Mouse (Mus musculus) hematopoietic stem cell, adult 5-6 weeks (primary cell): ENCODE data around the gene Ccdc40. TPM values are rescaled to one million over a fixed set of nuclear protein-coding genes. Genes with fewer than 3 reads are reported as not detected.

ENCODE experiments used
- ATAC-seq, 2 experiments: fragments of 125-278 bp in 1 of 2; replicated peaks in 1 of 2; 2 replicates each; pipeline ENCODE4 v1.8.0; 2016 to 2017; ENCODE audit warnings: inconsistent platforms in 2 of 2, mild to moderate bottlenecking in 2 of 2, moderate number of reproducible peaks in 2 of 2, low read depth in 1 of 2, moderate TSS enrichment in 1 of 2; ENCODE audit not compliant: low FRiP score in 2 of 2, poor library complexity in 2 of 2, severe bottlenecking in 2 of 2, insufficient read depth in 1 of 2, low TSS enrichment in 1 of 2
- total RNA-seq: library from RNA; stranded (forward); fragments of 172-1452, 232-1000 nt; gene quantifications from 2 replicates; pipeline ENCODE4 v1.2.3, GENCODE M21; 2017

The Ccdc40 gene
- total RNA-seq, 1 experiment from 2014 or later = 16.1 TPM

DNA sequence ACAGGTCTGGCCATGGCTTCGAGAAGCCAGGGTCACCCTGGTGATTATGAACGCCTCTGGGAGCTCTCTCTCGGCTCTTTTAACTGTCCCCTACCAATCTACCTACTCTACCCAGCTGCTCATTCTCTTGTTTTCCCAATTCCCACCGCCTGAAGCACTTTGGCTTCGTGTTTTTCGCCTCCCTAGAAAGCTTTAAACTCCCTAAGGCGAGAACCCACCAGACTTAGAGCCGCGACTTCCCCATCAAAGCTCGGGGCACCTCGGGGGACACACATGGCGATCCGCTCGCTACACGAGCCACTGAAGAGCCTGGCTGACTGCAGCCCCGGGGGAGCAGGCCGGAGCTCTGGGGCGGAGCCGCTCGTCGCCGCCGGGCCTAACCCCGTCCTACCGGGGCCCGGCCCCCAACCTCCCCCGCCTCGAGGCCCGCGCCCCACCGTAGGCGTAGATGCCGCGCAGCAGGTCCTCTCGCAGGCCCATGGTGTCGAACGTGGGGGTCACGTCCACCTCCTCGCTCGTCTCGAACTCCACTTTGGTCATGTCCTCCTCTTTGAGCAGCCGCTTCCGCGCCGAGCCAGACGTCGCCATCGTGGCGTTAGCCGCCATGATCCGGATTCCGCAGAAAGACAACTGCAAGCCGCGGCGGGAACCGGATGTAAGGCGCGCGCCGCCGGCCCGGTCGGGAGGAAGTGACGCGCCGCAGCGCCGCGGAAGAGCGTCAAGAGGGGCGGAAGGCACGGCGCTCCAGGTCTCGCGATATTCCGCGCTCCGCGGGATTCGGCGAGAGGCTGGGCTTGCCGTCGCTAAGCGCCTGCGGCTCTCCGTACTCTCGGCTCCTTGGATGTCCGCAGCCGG is 71.2 kb downstream of the Ccdc40 start, which contains the start of gene Eif4a3:
Gene Eif4a3, minus strand, starts transcription at position 699 of the 855 bp plus-strand sequence.
- ATAC-seq = peak; percentile 90

DNA sequence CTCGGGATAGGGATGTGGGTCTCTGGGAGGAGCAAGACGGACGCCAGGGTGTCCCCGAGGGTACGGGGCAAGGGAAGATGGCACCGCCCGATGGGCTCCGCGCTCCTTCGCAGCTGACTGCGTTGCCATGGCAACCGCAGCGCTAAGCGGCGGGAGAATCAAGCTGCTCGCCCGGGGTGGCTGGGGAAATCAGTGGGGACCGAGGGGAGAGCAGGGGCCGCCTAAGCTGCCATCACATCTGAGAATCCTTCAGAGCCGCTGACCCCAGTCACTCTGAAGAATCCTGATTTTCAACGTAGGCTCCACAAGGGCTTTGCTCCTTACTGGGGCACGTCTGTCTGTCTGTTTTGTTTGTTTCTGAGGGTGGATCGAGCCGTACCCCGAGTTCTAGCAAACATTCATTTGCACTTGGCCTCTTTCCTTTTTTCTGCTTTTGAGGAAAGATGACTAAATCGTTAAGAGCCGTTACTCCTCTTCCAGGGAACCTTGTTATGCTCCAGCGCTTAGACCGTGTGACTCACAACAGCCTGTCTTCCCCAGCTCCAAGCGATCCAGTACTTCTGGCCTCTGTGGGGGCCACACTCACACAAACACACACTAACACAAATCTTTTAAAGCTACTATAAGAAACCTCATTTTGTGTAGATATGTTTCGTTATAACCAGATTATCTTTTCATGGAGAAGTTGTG is 72.0 kb downstream of the Ccdc40 start:
- peak; percentile 48 to 54 for ATAC-seq

DNA sequence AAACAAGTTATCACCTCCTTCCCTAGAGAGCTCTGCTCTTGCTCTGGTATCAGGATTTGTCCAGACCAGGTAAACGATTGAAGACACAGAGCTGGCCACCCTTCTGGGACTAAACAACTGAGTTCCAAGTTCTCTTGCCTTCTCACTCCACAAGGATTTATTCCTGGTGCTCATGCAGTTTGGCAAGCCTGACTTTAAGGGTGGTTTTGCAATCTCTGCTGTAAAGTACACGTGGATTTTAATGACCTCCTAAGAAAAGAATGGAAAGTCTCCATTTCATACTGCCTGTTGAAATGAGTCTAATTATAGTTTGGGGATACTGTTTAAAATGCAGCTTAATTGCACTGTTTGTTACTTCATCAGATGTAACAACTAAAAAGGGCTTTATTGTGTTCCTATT is 72.6 kb downstream of the Ccdc40 start:
- no peak for ATAC-seq

DNA sequence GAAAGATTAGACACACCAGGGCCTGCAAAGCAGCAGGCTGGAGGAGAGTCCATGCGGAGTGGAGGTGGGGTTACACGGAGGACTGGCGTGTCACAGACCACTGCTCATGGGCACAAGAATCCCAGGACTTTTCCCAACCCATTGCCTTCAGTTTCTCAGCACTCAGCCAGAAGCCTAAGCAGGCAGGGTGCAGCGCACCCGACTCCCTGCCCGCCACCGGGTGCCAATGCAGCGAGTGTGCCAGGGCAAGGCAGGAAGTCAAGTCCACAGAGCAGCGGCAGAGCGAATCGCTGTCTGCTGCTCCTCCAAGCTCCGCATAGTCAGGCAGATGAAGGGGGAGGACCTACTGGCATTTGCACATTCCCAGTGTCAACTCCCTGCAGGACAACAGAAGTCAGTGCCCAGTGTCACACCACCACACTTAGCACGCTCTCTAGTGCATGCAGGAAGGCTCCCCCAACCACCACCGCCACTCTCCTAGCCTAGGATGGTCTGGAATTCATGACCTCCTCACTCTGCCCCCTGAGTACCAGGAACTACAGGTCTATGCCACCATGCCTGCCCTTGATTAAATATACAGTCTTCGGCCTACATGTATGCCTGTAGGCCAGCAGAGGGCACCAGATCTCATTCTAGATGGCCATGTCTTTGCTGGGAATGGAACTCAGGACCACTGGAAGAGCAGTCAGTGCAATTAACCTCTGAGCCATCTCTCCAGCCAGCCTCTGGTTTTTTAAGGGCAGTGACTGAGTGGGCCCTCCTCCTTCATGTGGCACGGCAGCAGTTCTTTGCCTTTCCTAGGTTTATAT is 76.7 kb downstream of the Ccdc40 start:
- ATAC-seq = peak; percentile 71 to 84; a peak in 3 of 4 replicates

DNA sequence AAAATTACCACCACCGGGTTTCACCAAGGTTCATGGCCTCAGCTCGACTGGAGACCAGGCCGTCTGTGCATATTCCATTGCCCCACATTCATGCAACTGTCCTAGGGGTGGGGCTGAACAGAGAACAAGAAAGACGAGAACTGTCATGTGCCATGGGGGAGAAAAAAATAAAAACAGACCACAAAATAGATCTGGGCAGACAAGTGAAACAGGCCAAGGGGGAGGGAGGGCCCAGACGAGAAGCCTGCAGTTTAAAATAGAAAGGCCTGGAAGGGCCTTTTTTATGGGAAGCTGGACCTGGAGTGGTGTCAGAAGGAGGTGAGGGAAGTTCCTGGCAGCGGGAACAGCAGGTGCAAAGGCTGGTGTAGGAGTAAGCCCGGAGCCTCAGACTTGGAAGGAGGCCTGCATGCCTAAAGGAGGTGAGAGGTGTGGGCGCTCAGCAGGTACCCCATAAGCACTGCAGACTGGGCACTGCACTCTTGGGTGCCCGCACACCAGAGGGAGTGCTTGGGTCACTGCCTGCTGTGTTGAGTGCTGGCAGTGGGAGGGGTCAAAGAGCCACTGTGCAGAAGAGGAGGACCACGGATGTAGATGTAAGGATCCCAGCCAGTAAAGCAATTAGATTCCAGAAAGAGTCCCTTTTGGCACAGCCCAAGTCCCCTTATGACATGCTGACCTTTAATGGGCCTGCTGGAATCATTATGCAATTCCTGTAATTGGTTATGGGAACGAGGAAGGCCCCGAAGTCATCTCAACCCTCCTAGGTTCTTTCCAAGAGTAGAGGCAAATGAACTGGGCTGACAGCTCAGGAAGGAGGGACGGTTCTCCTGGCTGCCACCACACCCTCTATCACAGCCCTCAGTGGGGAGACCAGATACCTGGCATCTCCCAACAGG is 78.6 kb downstream of the Ccdc40 start:
- ATAC-seq = no peak

DNA sequence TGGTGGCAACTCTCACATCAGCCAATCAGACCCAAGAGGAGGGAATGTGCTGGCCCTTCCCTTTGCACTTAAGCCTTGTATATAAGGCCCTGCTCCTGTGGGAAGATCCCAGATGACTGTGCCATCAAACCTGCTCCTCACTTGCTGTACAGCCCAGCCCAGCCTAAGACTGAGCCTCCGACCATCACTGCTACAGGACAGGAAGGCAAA is 79.2 kb downstream of the Ccdc40 start, which contains the start of gene Card14:
Gene Card14, plus strand, starts transcription at position 111 of the 210 bp plus-strand sequence.
- ATAC-seq = no peak

DNA sequence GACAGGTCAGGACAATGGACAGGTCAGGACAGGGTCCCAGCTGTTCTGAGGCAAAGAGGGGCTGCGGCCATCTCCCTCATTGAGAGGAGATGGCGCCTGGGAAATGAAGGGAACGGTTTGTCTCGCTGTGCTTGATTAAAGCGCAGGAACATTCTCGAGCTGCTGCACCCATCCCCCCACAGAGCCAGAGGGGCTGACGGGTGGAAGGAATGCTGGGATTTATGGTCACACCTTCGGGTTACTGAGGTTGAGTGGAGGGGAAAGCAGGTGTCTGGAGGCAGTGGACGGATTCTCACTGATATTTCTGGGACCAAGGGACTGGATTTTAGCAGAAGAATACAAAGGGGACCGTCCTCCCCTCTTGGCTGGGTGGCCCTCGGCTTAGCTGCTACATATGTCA is 79.5 kb downstream of the Ccdc40 start:
- ATAC-seq = no peak

DNA sequence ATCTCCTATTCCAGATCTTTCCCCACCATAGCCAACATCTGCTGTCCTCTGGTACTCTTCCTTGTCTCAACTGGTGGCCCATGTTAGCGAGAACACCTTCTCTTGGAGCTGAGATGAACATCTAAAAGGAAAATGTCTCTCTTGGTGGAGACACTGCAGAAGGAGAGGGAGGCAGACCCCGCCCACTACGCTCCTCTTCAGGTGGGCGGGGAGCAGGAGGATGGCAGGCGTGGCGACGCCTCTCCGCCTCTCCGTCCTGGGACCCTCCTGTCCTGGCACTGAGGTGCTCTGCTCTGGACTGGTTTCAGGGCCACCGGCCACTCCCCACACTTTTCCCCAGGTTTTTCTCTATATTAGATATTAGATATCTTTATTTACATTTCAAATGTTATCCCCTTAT is 82.2 kb downstream of the Ccdc40 start:
- no peak for ATAC-seq

DNA sequence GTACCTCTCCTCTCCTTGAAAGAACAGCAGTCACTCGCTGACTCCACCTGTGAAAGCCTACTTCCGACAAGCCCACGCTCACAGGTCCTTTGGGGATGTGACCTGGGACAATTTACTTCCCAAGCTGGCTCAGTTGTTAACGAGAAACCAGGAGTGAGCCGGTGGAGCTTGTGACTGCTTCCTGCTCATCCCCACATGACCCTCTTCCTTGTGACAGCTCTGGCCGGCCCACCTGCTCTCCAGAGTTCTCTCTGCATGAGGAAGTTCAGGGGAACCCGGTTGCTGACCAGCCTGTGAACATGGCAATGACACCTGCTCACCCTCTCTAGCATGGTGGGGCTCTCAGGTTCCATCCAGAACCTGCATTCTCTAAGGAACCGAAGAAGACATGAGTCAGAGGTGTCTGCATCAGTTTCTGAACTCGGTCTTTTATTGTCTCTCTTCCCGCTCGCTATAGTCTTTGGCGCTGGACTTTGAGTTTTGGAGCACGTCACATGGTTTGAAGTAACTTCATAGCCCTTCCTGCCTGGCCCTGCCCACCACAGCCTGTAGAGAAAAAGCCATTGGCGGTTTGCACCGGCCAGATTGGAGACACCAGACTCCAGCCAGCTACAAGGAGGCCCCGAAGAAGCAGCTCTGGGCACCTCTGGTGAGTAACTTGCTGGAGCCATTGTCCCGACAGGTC is 86.0 kb downstream of the Ccdc40 start:
- no peak; a peak in 1 of 4 replicates for ATAC-seq

Other genes starting within 250 kb of the Ccdc40 start
- gene Enpp7, start 240.4 kb upstream of the Ccdc40 start, total RNA-seq = not detected in 2 replicates
- gene Cbx2, start 205.6 kb upstream of the Ccdc40 start, total RNA-seq = 10.6 and 12.3 TPM in 2 replicates
- gene Cbx8, start 187.6 kb upstream of the Ccdc40 start, total RNA-seq = 2.9 and 3.0 TPM in 2 replicates
- 15.7 and 19.7 TPM in 2 replicates for gene Cbx4, start 142.4 kb upstream of the Ccdc40 start, total RNA-seq
- 5.5 TPM in 2 replicates for gene Tbc1d16, start 73 bp upstream of the Ccdc40 start, total RNA-seq
- gene Gaa, start 39.3 kb downstream of the Ccdc40 start, total RNA-seq = 24.5 and 39.6 TPM in 2 replicates
- 163 and 189 TPM in 2 replicates for gene Eif4a3, start 71.5 kb downstream of the Ccdc40 start, total RNA-seq
- gene Card14, start 79.2 kb downstream of the Ccdc40 start, total RNA-seq = not detected in 2 replicates
- gene Sgsh, start 127.0 kb downstream of the Ccdc40 start, total RNA-seq = 17.1 and 21.2 TPM in 2 replicates
- 7.7 and 7.9 TPM in 2 replicates for gene Slc26a11, start 127.0 kb downstream of the Ccdc40 start, total RNA-seq
- gene Rnf213, start 164.5 kb downstream of the Ccdc40 start, total RNA-seq = 105 and 116 TPM in 2 replicates